Mouse (Mus musculus): ENCODE data around the gene Atg4a-ps. TPM values are rescaled to one million over a fixed set of nuclear protein-coding genes. Genes with fewer than 3 reads are reported as not detected.

Gene Atg4a-ps
- total RNA-seq, 4 experiments from 2014 or later: 2.1 to 3.1 TPM; not detected in 2

DNA sequence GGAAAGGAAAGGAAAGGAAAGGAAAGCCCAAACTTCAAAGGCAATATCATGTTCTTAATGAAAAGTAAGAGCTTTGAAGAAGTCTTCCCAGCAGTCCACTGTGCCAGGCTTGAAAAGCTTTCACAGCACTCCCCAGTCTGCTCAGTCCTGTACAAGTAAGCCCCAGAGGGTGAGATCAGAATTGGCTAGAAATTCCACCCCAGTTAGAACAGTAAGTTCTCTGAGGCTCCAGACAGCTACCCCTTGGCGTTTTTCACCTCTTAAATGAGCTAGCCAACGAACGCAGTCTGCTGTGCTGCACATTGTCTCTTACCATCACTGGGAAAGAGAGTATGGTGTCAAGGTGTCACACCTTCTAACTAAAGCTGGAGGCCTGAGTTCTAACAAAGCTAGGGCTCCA is 18.2 kb downstream of the Atg4a-ps start:
- DNase-seq (ENCODE audit: low spot score): peak; percentile 28

DNA sequence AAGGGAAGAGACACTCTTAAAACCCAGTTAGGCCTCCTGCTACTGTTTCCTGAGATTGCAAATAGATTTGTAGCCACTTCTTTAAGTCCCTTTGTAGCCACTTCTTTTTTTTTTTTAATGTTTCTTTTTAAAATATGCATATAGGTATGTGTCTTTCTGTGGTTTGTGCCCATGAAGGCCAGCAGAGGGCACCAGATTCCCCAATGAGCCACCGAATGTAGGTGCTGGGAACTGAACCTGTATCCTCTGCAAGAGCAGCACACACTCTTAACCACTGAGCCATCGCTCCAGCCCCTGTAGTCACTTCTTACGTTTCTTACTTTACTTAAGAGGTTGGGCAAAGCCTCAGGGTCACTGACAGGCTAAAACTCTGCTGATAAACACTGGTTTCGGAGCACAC is 19.4 kb downstream of the Atg4a-ps start:
- no peak for DNase-seq (ENCODE audit: low spot score)

DNA sequence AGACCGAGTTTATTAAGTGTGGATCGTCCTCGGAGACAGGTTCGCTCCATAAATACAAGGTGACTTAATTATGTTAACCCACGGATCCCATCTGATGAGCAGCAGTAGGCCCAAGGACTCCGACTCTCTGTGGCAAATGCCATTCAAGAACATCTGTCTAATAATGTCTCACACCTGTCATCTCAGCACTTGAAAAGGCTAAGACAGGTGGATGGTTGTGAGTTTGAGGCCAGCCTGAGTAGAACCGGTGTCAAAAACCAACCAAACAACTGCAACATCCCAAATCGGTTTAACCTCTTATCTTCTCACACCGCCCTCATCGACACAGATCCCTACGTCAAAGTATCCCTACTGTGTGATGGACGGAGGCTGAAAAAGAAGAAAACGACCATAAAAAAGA is 20.7 kb downstream of the Atg4a-ps start:
- no peak for DNase-seq (ENCODE audit: low spot score)

DNA sequence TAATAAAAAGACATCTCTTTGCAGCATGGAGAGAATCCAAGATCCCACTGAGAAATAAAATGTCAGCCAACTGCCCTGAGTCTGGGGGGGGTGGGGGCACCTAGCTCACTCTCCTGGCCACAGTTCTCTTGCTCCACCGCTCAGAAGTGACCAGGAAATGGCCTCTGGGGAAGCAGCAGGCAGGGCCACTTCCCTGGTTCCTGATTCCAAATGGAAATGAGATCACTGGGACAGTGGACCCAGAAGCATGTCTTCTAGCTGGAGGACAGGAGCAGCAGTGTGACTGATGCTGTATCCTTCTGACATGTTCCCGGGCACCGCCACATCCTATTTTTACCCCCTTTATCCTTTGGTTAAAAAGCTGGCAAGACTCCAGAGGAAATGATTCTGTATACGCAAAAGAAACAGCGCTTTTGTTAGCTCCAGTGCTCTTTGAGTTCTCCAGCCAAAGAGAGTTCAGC is 21.2 kb downstream of the Atg4a-ps start:
- DNase-seq (ENCODE audit: low spot score): no peak

DNA sequence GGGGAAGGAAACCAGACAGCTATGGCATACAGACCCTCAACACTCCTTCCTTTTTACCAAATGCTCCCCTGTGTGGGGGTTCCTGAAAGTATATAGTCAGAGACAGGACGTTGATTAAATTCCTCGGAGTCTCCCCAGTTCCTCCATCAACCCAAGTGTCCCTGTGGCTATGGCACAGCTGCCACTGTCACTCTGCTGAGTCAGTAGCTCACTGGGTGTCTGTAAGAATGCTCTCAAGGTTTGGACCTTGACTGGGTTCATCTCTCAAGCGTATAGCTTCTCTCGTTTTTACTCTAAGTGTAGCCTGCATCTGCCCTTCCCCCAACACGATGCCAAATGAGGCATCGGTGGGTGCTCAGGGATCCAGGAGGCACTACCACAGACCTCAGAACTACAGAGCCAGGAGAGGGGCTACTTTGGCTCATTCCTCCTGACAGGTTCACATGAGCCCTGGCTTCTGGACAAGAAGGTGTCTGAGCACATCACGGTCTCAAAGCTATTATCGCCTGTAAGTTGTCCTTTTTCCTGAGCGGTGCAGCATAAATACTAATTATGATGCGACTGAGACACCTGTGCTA is 21.9 kb downstream of the Atg4a-ps start:
- no peak for DNase-seq (ENCODE audit: low spot score)

DNA sequence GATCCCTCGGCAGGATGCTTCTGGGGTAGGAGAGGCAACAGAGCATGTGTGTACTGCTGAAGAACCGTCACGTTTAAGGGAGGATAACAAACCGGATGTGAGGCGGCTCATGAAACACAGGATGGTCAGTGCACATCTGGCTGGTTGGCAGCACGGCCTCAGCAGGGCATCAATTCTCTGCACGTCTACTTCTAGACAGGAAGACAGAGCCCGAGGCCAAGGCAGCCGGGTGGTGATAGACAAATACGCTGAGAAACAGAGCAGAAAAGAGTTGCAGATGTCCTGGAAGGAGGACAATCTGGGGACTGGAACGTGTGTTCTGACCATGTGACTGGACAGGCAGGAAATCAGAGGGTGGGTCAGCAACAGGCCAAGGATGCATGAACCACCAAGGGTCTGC is 25.8 kb downstream of the Atg4a-ps start:
- DNase-seq (ENCODE audit: low spot score): no peak

DNA sequence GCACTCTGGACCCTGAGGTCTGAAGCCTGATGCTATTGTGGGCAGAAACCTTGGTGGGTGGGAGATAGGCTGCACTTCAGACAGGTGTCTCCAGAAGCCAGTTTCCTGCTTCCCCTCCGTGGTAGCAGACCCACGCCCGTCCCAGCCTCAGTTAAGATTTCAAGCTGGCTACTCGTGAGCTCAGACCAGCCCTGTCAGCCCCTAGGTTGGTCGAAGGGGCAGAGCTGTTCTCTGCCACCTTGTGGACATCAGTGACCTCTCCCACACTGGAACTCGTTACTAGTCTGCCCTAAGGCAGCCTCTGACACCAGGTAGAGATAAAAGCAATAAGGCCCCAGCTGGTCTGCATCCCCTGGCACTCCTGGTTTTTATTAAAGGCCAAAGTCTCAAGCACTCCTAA is 28.9 kb downstream of the Atg4a-ps start:
- DNase-seq (ENCODE audit: low spot score): no peak

DNA sequence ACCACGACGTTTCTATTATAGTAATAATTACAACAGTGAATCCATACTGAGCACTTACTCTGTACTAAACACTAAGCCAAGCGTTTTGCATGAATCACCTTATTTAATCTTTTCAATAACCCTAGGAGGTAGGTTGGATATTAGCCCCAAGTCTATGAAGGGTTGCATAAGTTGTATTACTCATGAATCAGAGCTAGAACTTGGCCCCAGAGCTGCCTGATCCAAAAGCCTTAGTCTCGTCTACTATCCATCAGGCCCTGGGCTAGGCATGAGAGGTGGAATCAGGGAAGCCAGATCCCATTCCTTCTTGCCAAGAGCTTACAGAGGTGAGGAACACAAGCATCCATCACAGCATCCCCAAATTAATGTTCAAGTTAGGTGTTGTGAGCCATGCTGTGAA is 30.2 kb downstream of the Atg4a-ps start:
- no peak for DNase-seq (ENCODE audit: low spot score)

DNA sequence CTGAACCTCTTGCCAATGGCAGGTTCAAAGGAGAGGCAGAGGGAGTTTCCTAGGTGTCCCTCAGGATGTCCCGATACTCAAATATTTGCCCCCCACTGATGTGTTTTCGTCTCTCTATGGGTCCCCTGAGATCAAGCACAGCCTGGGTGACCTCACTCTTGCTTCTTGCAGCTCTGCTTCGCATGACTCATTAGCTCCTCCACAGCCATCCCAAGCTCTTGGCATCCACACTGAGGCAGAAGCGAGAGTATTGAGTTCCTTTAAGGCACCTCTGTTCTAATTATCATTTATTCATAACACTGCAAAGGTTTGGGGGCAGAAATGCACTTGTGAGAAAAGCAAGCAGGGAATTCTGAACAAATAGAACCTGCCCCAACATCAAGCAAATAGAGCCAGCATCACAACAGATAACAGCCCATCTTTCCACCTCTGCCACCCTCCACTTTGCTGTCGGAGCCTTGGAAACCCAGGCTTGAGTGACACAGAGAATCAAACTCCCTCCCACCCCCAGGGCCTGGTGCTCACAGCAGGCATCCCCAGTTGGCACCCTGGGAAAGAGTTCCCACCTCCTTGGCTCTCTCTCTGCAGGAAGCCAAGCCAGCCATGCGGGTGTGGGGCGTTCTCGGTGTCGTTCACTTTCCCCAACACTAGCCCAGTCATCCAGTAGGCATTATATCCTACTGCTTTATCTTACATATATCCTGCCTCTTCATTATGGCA is 33.1 kb downstream of the Atg4a-ps start:
- DNase-seq (ENCODE audit: low spot score): no peak

DNA sequence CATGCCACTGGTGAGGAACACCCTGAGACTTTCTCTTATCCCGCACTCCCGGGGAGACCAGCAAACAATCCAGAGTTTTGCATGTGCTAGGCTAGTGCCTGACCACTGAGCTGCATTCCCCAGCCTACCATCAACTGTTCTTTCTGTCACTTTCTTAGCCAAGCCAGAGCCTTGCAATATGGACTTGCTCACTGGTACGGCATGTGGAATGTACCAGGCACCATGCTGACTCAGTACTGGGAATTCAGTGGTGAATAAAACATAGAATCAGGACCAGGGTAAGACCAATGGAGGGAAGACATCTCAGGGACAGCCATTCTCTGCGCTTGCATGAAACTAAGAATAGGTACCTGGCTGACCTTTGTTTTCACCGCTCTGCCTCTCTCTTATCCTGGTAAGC is 35.6 kb downstream of the Atg4a-ps start:
- DNase-seq (ENCODE audit: low spot score): no peak

DNA sequence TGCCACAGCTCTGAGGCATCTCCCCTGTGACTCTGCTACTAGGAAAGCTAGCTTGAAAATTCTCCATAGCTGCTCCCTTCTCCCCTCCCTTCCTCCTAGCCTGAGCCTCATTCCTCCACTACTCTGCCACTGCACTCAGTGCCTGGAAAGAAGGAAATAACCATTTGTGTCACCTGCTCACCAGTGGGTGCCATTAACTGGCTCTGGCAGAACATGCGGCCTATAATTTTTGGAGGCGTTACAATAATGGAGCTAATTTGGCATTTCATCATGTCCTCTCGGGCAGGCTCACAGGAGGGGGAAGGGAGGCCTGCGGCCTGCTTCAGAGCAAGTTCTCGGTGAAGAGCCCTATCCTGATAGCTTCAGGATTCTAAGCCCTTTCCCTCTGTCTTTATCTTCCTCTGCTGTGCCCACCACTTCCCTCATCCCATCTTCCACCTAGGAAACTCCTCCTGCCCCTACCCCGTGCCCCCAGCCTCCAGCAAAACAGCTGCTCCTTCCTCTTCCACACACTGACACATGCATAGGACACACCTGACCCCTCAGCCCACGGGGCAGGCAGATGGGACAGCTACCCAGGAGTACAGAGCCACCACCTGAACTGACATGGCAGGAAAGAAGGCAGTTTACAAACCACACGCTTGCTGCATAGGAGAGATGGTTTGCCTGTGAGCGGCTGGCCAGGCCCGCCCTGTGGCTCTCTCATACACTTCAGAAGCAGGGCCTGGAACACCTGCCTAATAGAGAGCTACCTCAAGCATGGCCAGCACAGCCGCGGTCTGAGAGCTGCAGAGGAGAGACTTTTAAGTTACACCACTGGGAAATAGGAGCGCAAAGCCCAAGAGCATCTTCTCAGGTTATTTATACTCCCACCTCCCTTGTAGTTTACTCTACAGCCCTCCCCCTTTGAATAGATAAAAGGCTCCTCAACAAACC is 38.9 kb downstream of the Atg4a-ps start:
- no peak for DNase-seq (ENCODE audit: low spot score)

DNA sequence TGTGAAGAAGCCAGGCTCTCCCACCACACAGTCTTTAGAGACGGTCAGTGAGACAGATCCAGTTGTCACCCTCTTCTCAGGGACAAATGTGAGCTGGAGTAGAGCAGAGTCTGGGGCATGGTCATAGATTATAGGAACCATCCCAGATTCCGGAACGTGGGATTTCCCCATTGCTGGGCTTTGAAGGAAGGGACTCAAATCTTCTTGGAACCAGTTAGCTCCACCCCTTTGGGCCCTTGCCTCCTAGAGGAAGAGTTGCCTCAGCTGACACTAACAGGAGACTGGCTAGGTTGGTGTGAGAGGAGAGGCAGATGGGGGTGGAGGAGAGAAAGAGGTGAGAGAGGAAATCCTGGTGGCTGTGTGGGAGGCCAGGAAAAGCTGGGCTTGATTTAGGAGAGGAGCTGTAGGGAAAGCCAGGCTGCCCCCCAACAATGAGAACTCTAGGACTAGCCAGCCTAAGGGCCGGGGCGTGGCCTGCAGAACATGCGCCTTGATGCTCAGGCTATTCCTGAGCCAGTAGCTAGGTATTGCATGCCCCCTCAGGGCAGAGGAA is 39.7 kb downstream of the Atg4a-ps start:
- no peak for DNase-seq (ENCODE audit: low spot score)

DNA sequence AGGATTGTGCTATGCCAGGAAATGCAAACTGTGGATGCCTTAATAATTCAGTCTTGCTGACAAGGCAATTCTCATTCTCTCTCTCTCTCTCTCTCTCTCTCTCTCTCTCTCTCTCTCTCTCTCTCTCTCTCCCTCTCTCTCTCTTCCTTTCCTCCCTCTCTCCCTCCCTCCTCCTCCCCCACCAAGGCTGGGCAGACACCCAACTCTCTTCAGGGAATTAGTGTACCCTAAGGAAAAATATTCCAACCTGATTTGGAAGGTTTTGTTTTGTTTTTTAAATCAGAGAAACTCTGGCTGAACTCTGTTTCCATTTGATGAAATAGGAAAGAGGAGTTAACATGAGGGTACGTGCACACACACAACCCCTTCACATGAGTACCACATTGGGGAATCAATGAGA is 44.3 kb downstream of the Atg4a-ps start:
- no peak for DNase-seq (ENCODE audit: low spot score)

DNA sequence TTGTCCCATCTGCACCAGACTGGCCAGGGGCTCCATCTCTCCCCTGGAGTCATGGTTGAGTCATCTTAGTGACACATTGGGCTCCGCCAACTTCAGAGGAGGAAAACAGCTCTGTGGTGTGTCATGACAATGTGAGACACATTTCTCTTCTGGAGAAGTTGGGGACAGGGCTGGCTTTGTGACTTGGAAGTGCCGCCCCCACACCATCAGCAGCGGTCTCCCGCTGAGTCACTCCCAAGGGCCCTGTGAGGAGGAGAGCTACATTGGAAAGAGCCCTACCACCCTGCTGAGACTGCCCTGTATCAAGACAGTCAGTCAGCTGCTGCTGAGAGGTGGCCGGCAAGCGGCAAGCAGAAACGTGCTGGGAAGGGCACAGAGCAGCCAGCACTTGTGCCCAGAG is 44.9 kb downstream of the Atg4a-ps start:
- peak; percentile 21 for DNase-seq (ENCODE audit: low spot score)

DNA sequence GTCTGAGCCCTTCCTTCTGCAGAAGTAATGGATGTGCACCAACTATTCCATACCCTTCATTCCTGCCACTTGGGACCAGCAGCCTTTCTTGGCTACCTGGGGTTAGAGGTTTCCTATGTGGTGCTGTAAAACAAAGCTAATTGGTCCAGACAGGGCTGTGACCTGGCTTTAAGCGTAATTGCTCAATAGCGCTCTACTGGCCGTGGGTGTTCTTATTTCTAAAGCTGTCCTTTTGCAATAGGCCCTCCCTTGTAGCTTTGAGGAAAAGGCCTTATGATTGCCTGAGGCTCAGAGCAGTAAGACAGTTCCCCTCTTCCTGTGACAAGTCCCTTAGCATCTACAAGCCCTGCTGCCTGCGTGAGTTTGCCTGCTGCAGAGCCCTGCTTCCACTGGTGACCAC is 48.3 kb downstream of the Atg4a-ps start:
- DNase-seq (ENCODE audit: low spot score): no peak

DNA sequence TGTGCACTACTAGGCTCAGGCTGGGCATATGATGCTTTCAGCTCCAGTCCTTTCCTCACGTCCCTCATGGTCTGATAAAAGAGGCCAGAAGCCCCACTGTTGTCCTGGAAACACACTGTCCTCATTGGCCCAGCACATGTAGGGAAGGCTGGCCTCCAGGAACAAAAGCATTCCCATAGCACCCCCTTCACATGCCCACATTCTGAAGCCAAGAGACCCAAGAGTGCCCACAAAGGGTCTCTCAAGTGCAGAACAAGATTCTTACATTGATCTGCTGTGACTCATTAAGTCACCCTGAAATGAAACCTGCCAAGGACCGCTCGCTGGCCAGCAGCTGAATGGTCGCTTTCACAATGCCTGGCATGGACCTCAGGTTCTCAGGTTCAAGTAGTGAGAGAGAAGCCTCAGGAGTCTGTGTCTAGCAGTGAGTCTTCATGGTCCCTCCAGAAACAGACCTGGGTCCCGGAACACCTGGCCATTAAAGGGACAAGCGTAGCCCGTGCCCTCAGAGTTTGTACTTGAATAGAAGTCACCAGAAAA is 50.5 kb downstream of the Atg4a-ps start:
- DNase-seq (ENCODE audit: low spot score): no peak

Small RNA genes lying within 50 kb of the gene (microRNA-seq; reads per million reads assigned to microRNA genes)
- not detected for gene Gm25325

Other genes with a start within 250 kb of the Atg4a-ps start
- gene Syt6, start 70.8 kb downstream of the Atg4a-ps start, total RNA-seq (2022): not detected
- gene Olfml3, start 91.9 kb upstream of the Atg4a-ps start, total RNA-seq (2022): 1 to 10 TPM; 4.4 to 5.2 (median 5.0) TPM
- not detected for gene Gm10964, start 93.3 kb upstream of the Atg4a-ps start, total RNA-seq (2022)
- gene Hipk1, start 145.5 kb upstream of the Atg4a-ps start, total RNA-seq (2022): 100 to 1,000 TPM in 1 of 4 experiments, 10 to 100 TPM in 3; 83.0 to 105 (median 93.9) TPM
- 1 to 10 TPM; 5.3 to 9.6 (median 7.2) TPM for gene Dclre1b, start 163.4 kb upstream of the Atg4a-ps start, total RNA-seq (2022)
- 10 to 100 TPM; 14.0 to 16.6 (median 15.9) TPM for gene Ap4b1, start 163.5 kb upstream of the Atg4a-ps start, total RNA-seq (2022)
- gene Gm43064, start 163.5 kb upstream of the Atg4a-ps start, total RNA-seq (2022): not detected
- gene Bcl2l15, start 186.5 kb upstream of the Atg4a-ps start, total RNA-seq (2022): not detected
- under 1 TPM; 0.24 to 0.92 (median 0.50) TPM for gene Ptpn22, start 213.7 kb upstream of the Atg4a-ps start, total RNA-seq (2022)

Measured in heart, adult 8-10 months (tissue).